Mouse (Mus musculus) macrophage (primary cell): ENCODE data around the gene Gria3. TPM values are rescaled to one million over a fixed set of nuclear protein-coding genes. Genes with fewer than 3 reads are reported as not detected.

Source experiments
- H3K27ac ChIP-seq: fragments of 350-480 bp; formaldehyde crosslinking; 2 replicates; pipeline ENCODE4 v1.9.0; 2021
- H3K36me3 ChIP-seq: fragments of 350-480 bp; formaldehyde crosslinking; 2 replicates; pipeline ENCODE4 v1.9.0; 2021; ENCODE audit errors: inconsistent target
- H3K4me3 ChIP-seq: fragments of 350-480 bp; formaldehyde crosslinking; 2 replicates; pipeline ENCODE4 v1.9.0; 2021; ENCODE audit errors: inconsistent target
- H3K79me2 ChIP-seq: fragments of 350-480 bp; formaldehyde crosslinking; 2 replicates; pipeline ENCODE4 v1.9.0; 2021; ENCODE audit errors: inconsistent target
- WGBS: methylation state at CpG from one replicate; pipeline ENCODE4 v1.1.7; 2026; ENCODE audit warnings: inconsistent platforms; ENCODE audit not compliant: missing documents; 5-methylcytosine and 5-hydroxymethylcytosine counted together
- polyA plus RNA-seq: library from polyadenylated mRNA; stranded (reverse); fragments of 250-400 nt; gene quantifications from 3 replicates; pipeline ENCODE4 v1.2.4, GENCODE M21; 2018; ENCODE audit warnings: inconsistent platforms

The Gria3 gene
- polyA plus RNA-seq, 1 experiment from 2014 or later: 0.80 TPM

DNA sequence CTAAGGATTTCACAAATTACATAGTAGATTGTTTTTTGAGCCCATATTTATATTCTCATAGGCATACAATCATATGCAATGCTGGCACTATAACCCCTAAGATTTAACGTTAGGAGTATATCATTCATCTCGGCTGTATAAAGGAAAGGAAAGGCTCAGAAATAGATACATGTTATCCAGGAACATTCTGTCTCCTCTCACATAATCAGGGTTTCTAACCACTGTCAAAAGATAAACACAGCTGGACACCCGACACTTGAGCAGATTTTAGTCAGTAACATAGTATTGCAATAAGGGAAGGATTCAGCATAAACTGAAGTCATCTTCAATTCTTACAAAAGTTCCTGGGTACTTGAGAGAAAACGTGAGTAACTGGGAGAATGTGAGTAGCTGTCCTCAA, 95.9 kb downstream of the Gria3 start:
- Histone ChIP-seq H3K27ac (no peak overlapping the region), H3K79me2 (no peaks in the 10 kb centered on the region)
- WGBS: 89% methylated on average over 4 of the region's 4 CpGs

DNA sequence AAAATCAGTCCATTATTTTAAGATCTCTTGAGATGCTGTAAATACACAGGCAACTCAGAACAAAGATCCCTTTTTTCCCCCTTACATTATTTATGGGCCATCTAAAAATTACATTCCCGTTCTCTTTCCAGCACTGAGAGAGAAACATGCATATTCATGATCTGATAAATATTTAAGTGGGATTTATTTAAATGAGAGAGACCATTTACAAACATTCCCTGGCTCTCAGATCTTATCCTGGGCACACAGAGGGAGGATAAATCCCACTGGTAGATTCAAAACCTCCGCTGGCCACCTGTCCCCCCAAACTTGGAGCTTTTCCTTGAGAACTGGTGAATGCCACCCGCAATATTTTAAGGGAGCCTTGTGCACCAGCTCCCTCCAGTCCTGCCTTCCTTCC, 104.7 kb downstream of the Gria3 start:
- WGBS: 88% methylated on average over 3 of the region's 3 CpGs
- H3K36me3 ChIP-seq: no peaks in the 10 kb centered on the region
- no peak overlapping the region for H3K4me3 ChIP-seq
- no peak overlapping the region for H3K27ac ChIP-seq
- no peaks in the 10 kb centered on the region for H3K79me2 ChIP-seq

More for the DNA sequence above, 95.9 kb downstream of the Gria3 start:
- Histone ChIP-seq H3K4me3 (no peak overlapping the region), H3K36me3 (no peaks in the 10 kb centered on the region)

DNA sequence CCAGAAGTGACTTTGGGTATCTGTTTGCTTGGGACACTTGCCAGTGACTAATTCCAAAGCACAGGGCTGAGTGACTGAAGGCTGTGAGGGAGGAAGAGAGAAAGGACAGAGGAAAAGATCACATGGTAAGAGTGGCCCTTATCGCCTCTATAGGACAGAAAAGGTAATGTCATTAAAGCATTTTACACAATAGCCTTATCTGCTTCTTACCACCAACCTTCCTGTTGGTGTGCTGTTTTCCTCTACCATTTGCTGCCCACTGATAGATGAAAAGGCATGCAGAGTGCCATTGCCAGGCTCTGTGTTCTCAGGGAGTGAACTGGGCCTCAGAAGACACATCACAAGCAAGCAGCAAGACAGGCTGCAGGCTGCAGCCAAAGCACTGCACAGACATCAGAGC, 107.3 kb downstream of the Gria3 start:
- Histone ChIP-seq H3K36me3 (no peaks in the 10 kb centered on the region), H3K79me2 (no peaks in the 10 kb centered on the region)
- WGBS: 38% methylated on average over 1 of the region's 1 CpGs

DNA sequence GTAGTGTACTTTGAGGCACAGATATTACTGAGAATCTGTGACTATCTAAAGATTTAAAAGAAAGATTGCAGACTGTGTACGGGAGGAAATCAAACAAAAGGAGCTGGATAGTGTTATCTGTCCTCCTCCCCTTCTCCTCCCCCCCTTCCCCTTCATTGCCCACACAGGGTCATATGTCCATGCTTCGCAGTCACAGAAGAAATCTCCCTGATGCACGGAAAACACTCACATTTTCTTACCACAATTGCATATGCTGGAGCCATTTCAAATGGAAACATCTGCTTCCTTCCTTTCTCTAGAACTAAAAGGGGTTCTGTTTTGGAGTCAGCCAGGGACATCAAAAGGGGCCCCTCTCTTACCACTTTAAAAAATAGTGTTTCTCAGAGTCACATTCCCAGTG, 114.3 kb downstream of the Gria3 start:
- H3K36me3 ChIP-seq: no peaks in the 10 kb centered on the region
- 55% methylated on average over 1 of the region's 3 CpGs for WGBS
- H3K79me2 ChIP-seq: no peaks in the 10 kb centered on the region
- no peak overlapping the region for H3K27ac ChIP-seq
- no peak overlapping the region for H3K4me3 ChIP-seq

More for the DNA sequence above, 107.3 kb downstream of the Gria3 start:
- H3K27ac ChIP-seq: no peak overlapping the region
- H3K4me3 ChIP-seq: no peak overlapping the region

DNA sequence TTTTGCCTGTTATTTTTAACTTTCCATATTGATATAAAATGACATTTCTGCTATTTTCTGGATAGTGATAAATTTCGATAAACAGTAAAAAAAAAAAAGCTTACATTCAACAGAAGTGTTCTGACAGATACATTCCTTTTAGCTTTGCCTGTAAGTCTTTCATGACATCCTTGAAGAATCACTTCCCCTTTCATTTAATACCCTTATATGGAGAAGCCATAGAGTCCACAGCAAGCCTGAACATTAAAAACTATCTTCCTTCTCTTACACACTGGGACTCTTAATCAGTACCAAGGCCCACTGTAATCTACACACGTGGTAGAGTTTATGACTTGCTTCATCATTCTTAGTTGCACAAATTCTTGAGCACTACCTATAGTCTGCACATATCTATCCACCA, 131.9 kb downstream of the Gria3 start:
- no peaks in the 10 kb centered on the region for H3K79me2 ChIP-seq
- 68% methylated on average over 2 of the region's 2 CpGs for WGBS
- no peak overlapping the region for H3K27ac ChIP-seq
- H3K36me3 ChIP-seq: no peaks in the 10 kb centered on the region
- H3K4me3 ChIP-seq: no peak overlapping the region

DNA sequence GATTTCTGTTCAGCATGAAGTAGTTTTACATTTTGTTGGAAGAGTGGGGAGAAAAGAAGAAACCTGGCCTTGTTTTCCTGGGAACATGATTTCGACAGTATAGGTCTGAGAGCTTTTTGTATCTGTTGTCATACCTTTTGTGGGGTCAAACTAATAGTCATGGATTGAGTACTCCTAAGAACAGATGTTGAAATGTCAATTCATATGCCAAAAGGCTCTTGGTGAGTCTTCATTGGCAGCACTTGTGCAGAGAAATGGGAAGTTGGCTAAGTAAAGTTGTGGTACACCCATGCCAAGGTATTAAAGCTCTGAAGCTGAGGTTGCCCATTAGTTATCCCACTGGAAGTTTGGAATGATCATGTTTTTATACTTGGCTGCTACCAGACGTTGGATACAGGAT, 135.2 kb downstream of the Gria3 start:
- no peaks in the 10 kb centered on the region for H3K36me3 ChIP-seq
- 92% methylated on average over 1 of the region's 2 CpGs for WGBS
- H3K4me3 ChIP-seq: no peak overlapping the region
- no peak overlapping the region for H3K27ac ChIP-seq
- H3K79me2 ChIP-seq: no peaks in the 10 kb centered on the region

DNA sequence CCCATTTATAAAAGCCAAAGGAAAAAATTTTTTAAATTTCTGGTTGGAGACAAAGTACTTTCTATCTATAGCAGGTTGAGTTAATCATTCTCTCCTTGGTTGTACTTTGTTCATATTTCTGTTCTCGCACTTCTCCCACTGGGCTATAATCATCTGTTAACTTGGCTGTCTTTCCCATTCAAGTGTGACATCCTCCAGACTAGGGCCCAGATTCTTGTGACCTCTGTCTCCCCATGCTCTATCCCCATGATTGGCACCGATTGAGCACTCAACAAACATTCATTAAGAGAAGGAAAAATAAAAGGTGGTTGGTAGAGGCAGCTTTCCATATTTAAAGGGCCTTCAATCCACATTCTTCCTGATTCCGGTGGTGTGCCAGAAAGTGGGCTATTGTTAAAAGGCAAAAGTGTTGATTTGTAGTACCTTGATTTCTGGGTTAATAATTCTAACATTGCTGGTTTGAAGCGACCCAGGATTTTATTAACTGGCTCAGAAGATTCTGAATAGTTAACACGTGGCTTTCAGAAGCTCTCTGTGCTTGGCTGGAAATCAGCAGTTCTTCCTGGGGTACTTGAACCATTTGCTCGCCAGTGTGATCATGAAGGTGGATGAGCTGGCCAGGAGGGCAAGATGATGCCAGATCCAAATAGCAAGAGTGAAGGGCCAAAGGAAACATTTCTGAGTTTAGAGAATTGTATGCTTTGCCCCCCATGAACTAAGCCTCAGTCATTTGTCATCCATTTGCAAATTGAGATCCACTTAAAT, 161.8 kb downstream of the Gria3 start:
- Histone ChIP-seq H3K36me3 (no peaks in the 10 kb centered on the region), H3K27ac (no peak overlapping the region), H3K79me2 (no peaks in the 10 kb centered on the region), H3K4me3 (no peak overlapping the region)
- 86% methylated on average over 6 of the region's 6 CpGs for WGBS

DNA sequence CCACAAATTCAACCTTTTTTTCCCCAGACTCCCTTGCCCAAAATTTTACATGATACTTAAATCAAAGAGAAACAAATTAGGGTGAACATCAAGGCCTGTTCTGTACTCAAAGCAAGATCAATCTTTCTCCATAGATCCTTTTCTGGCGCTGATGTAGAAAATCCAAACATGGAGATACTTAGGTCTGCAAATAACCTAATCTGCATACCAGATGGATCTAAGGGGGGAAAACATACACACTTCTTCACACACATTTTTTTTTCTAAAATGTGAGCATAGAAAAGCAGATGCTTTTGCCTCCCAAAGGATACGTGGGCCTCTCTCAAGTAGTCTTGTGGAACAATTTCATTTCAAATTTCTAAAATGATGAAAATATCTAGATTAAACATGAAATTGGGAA, 164.2 kb downstream of the Gria3 start:
- no peak overlapping the region for H3K27ac ChIP-seq
- WGBS: 92% methylated on average over 2 of the region's 2 CpGs

DNA sequence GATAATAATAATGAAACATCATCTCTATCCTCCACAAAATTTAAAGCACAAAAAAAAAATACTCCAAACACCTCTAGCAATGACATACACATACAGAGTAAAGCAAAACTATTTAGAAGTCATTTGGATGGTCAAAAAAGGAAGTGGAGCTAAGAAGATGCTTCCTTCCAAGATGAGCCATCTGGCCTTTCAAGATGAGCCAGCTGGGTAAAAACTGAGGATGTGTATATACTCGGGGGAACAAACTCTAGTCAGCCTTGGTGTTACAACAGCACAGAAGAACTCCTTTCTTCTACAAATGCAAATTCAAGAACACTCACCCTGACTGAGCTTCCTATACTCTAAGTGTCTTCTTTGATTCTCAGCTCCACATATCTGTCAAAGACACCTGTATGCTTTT, 172.4 kb downstream of the Gria3 start:
- WGBS: 38% methylated on average over 1 of the region's 1 CpGs
- no peaks in the 10 kb centered on the region for H3K36me3 ChIP-seq
- no peaks in the 10 kb centered on the region for H3K79me2 ChIP-seq
- no peak overlapping the region for H3K27ac ChIP-seq
- no peak overlapping the region for H3K4me3 ChIP-seq

More for the DNA sequence above, 164.2 kb downstream of the Gria3 start:
- no peak overlapping the region for H3K4me3 ChIP-seq
- H3K36me3 ChIP-seq: no peaks in the 10 kb centered on the region
- no peaks in the 10 kb centered on the region for H3K79me2 ChIP-seq

DNA sequence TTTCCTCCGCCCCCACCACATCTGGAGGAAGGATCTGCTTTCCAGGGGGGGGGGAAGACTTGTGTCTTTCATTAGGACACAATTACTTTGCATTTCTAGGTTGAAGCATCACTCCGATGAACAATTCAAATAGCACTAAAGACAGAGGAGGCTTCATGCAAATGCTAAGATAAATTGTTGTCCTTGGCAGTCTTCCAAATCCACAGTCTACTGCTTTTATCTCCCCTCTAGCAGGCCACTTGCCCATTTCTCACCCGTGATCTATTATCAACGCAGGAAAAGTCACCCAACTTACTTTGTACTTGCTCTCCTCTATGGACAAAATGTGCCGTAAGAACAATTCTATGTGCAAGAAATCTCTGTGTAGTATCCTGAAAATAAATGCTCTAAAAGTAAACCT, 178.1 kb downstream of the Gria3 start:
- H3K27ac ChIP-seq: no peak overlapping the region
- WGBS: 94% methylated on average over 5 of the region's 5 CpGs
- no peaks in the 10 kb centered on the region for H3K79me2 ChIP-seq
- H3K36me3 ChIP-seq: no peaks in the 10 kb centered on the region
- no peak overlapping the region for H3K4me3 ChIP-seq

DNA sequence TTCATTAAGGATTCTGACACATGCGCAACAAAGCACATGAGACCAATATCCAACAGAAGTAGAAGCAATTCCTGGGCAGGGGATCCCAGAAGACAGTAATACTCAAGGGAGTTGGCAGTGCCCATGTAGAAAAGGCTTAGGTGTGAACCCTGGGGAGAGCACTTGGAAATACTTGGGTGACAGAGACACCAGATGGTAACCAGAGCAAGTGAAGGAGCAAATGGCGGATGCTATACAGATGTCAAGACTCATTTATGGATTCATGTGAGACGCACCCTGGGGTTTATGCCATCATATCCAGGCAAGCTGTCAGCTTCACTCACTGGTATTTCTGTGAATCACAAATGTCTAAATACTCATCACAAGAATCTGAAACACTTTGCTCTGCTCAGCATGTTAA, 187.0 kb downstream of the Gria3 start:
- no peak overlapping the region for H3K27ac ChIP-seq
- WGBS: 92% methylated on average over 3 of the region's 3 CpGs
- H3K4me3 ChIP-seq: no peak overlapping the region
- no peaks in the 10 kb centered on the region for H3K36me3 ChIP-seq
- no peaks in the 10 kb centered on the region for H3K79me2 ChIP-seq

DNA sequence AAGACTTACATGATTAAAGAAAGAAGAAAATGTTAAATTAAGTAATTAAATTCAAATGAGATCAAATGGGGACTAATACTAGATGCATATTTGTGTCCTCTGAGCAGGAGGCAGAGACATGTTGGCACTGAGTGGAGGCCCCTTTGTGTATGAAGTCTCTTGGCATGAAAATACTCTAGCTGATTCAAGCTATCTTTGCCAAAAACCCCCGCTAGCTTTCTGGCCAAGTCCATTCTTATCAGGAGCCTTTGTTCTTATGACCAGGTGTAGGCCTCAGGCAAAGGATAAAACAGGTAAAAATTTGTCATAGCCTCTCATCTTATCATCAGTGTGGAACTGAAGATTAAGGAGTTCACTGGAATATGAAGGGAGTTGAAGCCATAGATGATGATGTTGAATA, 206.5 kb downstream of the Gria3 start:
- Histone ChIP-seq H3K4me3 (no peak overlapping the region), H3K79me2 (no peaks in the 10 kb centered on the region), H3K27ac (no peak overlapping the region), H3K36me3 (no peaks in the 10 kb centered on the region)
- WGBS: 100% methylated on average over 1 of the region's 1 CpGs

DNA sequence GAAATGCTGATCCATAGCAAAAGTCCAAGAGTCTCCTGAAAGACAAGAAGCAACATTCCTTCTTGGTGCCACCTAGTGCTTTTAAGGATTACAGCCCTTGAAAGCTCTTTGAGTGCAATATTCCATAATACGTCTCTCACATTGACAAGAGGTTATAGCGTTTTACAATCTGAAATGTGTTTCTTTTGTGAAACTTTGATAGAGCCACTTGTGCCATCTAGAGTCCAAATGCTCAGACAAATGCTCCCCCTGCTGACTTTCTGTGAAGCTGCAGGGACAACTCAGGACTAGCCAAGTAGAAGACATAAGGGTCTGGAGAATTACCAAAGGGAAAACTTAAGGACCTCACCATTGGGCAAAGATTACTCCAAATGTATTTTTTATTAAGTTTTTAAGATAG, 214.3 kb downstream of the Gria3 start:
- H3K27ac ChIP-seq: no peak overlapping the region
- 64% methylated on average over 2 of the region's 2 CpGs for WGBS
- no peak overlapping the region for H3K4me3 ChIP-seq
- no peaks in the 10 kb centered on the region for H3K36me3 ChIP-seq
- H3K79me2 ChIP-seq: no peaks in the 10 kb centered on the region

DNA sequence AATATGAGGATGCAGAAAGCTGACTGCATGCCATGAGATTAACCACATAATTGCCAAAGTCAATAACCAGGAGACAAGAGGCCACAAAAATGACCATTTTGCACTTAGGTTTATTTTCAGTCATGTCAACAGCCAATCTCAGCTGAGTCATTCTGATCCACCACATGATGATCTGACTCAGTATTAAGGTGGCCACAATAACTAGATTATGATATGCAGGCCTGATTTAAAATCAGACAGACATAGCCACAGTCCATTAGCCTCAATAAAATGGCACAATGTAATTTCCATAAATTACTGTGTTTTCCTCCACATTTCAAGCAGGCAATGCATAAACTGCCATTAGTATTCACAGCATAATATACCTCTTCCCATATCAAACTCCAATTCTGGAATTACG, 216.3 kb downstream of the Gria3 start:
- H3K4me3 ChIP-seq: no peak overlapping the region
- no peak overlapping the region for H3K27ac ChIP-seq
- no peaks in the 10 kb centered on the region for H3K36me3 ChIP-seq
- WGBS: 90% methylated on average over 1 of the region's 1 CpGs
- no peaks in the 10 kb centered on the region for H3K79me2 ChIP-seq

DNA sequence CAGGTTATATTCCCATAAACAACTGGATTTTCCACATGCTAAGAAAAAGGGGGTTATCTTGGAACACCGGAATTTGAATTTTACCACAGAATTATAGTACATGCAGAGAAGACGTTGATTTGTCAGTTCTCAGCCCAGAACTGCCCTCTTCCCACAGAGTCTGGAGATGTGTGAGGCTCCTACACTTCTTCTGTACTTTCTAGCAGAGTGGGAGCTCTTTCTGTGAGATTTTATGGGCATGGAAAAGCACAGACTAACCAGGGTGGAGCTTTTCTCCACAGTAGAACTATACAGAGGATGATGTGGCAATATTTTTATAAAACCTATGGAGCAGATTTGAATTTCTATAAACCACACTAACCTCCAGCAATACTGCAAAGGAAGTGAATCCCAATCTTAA, 217.7 kb downstream of the Gria3 start:
- no peaks in the 10 kb centered on the region for H3K79me2 ChIP-seq
- WGBS: 89% methylated on average over 2 of the region's 2 CpGs
- no peaks in the 10 kb centered on the region for H3K36me3 ChIP-seq
- no peak overlapping the region for H3K27ac ChIP-seq
- H3K4me3 ChIP-seq: no peak overlapping the region

DNA sequence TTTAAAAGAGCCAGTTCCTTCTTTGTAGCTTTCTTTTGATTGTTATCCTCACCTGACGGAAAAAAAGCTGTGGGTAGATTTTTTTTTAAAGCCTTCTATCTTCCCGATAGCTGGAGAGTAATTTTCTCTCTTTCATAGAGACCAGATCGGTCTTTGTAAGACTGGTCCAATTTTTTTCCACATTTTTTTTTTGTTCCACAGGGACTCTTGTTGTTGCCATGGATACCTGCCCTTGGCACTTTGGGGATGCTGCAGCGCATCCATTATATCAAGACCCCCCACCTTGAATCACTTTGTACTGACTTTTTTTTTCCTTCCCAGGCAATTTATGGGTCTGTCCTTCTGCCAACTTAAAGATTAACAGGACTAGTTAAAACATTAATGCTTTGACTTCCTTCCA, 232.9 kb downstream of the Gria3 start:
- WGBS: 95% methylated on average over 4 of the region's 4 CpGs
- Histone ChIP-seq H3K79me2 (no peaks in the 10 kb centered on the region), H3K4me3 (no peak overlapping the region), H3K27ac (no peak overlapping the region), H3K36me3 (no peaks in the 10 kb centered on the region)
